Mouse (Mus musculus): ENCODE data around the gene Tmem41b. TPM values are rescaled to one million over a fixed set of nuclear protein-coding genes. Genes with fewer than 3 reads are reported as not detected.

Gene Tmem41b
- total RNA-seq (2023), result 10 to 100 TPM; 44.6 to 50.0 TPM

GRCm38 (mm10) chr7:109986775-109987174 lies at the start of gene Tmem41b:
Gene Tmem41b, minus strand, starts transcription at chr7:109986929.

DNA sequence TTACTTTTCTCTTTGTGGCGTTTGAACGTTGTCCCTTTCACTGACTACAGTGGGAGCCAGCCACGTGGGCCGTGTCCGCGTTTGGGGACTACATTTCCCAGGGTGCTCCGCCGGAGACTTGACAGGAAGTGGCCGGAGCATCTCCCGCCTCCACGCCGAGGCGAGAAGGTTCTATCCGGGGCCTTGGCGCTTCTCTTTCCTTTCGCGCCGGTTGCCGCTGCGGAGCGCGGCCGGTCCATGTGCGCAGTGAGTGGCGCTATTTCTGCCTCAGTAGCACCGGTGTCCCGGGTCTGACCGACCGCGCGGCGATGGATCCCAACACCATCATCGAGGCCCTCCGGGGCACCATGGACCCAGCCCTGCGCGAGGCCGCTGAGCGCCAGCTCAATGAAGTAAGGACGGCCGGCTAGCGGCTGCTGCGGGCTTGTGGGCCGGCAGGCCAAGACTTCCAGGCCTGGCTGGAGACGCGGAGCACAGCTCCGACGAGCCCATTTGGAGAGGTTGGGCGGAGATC lies 31.4 kb upstream of the Tmem41b start, which contains the start of gene Ipo7:
Ipo7 (plus strand) TSS at position 158 of the 514 bp plus-strand sequence.

DNA sequence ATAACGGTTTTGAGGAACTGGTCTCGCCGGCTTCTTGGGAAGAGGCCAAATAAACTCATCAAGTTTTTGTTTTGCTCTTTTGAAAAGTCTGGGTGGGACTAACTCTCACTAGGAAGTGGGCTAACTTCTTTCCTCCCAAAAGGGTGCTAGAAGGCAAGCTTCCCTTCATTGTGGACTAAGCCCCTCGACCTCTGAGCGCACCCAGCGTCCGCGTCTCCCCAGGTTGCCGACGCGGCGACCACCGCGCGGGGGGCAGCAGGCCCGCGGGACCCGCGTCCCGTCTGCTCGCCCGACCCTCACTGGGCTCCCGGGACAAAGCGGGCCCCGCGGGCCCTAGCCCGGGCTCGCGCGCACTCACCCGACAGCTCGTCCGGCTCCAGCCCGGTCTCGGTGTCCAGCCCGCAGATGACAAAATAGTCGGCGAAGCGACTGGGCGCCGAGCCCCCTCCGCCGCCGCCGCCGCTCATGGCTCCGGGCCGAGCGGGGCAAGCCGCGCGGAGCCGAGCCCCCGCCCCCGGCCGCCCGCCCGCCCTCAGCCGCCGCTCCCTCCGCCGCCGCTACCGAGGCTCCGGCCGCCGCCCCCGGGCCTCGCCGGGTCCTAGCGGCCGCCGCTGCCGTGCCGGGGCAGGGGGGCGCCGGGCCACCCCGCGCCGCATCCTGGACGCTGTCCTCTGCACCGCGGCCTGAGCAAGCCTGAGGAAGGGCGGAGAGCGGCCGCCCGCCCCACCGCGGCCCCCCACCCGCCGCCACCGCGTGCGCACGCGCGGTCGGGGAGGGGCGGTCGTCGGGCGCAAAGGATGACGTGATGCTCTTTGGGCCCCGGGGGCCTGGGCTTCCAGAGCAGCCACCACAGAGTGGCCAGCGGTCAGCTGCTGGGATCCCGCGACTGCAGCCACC lies 26.8 kb downstream of the Tmem41b start, which contains the start of gene Dennd5a:
Dennd5a (minus strand) TSS at position 755 of the 897 bp plus-strand sequence.

Other genes starting within 250 kb of the Tmem41b start
- gene Tmem9b, start 234.1 kb downstream of the Tmem41b start, total RNA-seq (2023), result 10 to 100 TPM; 38.4 to 49.2 TPM
- gene Nrip3, start 204.9 kb downstream of the Tmem41b start, total RNA-seq (2023), result under 1 TPM in 1 of 2 experiments, not detected in 1; 0.15 TPM
- not detected for gene Scube2, start 121.2 kb downstream of the Tmem41b start, total RNA-seq (2023)
- 10 to 100 TPM; 28.9 to 32.6 TPM for gene Dennd5a, start 26.5 kb downstream of the Tmem41b start, total RNA-seq (2023)
- gene Ipo7, start 31.3 kb upstream of the Tmem41b start, total RNA-seq (2023), result 10 to 100 TPM; 63.5 to 68.6 TPM
- gene Zfp143, start 74.3 kb upstream of the Tmem41b start, total RNA-seq (2023), result 10 to 100 TPM; 31.5 to 33.6 TPM
- 1 to 10 TPM; 4.1 to 4.2 TPM for gene Wee1, start 135.1 kb upstream of the Tmem41b start, total RNA-seq (2023)
- 10 to 100 TPM; 11.6 TPM for gene Swap70, start 234.8 kb upstream of the Tmem41b start, total RNA-seq (2023)

Data from T-cell, adult 66 days (primary cell).